Mouse (Mus musculus) CH12.LX (cell line): ENCODE measurements around the gene Fubp3. TPM values are rescaled to one million over a fixed set of nuclear protein-coding genes. Genes with fewer than 3 reads are reported as not detected.

Experiments
- DNase-seq: peaks from one replicate; pipeline ENCODE4 v3.0.0-alpha.2; 2013; ENCODE audit errors: extremely low read depth
- H3K27ac ChIP-seq: 2 replicates; pipeline ENCODE4 v1.5.1; 2012; ENCODE audit warnings: low read depth, mild to moderate bottlenecking, control low read depth, moderate library complexity; ENCODE audit not compliant: insufficient read depth
- H3K27me3 ChIP-seq: replicated peaks from 2 replicates; pipeline ENCODE3; 2012; ENCODE audit warnings: inconsistent platforms
- H3K36me3 ChIP-seq, 2 experiments: replicated peaks in 1 of 2; 2 replicates each; pipeline versions ENCODE3 to v1.6.1; 2012; ENCODE audit warnings: inconsistent platforms in 1 of 2, low read length in 1 of 2, mild to moderate bottlenecking in 1 of 2, mixed read lengths in 1 of 2, moderate library complexity in 1 of 2; ENCODE audit not compliant: control insufficient read depth in 1 of 2, insufficient read depth in 1 of 2
- H3K4me1 ChIP-seq, 2 experiments: 2 replicates each; pipeline ENCODE4 v1.6.1; 2012; ENCODE audit warnings: inconsistent platforms in 1 of 2, moderate library complexity in 1 of 2; ENCODE audit not compliant: insufficient read depth in 2 of 2, control insufficient read depth in 1 of 2
- H3K4me2 ChIP-seq: 2 replicates; pipeline ENCODE4 v1.6.1; 2012; ENCODE audit warnings: low read depth, mild to moderate bottlenecking, control low read depth; ENCODE audit not compliant: poor library complexity, insufficient read depth, severe bottlenecking
- H3K4me3 ChIP-seq, 3 experiments: fragments of 150-350 bp in 1 of 3; sonication (generic) in 1 of 3; replicated peaks in 1 of 3; 2 replicates each; pipeline versions ENCODE3 to v1.5.1; 2011 to 2012; ENCODE audit warnings: low read depth in 2 of 3, low read length in 2 of 3, mild to moderate bottlenecking in 2 of 3, moderate library complexity in 2 of 3, control low read depth in 1 of 3, improper control_type of control experiment in 1 of 3, inconsistent platforms in 1 of 3, mixed read lengths in 1 of 3; ENCODE audit not compliant: poor library complexity in 1 of 3
- H3K79me2 ChIP-seq: replicated peaks from 2 replicates; pipeline ENCODE4 v1.6.1; 2012; ENCODE audit warnings: mild to moderate bottlenecking, moderate library complexity; ENCODE audit not compliant: control insufficient read depth, poor library complexity, insufficient read depth, severe bottlenecking; ENCODE audit errors: extremely low read depth
- H3K9ac ChIP-seq: 2 replicates; pipeline ENCODE4 v1.6.1; 2012; ENCODE audit warnings: low read depth, mild to moderate bottlenecking, control low read depth, moderate library complexity; ENCODE audit not compliant: insufficient read depth
- H3K9me3 ChIP-seq: replicated peaks from 2 replicates; pipeline ENCODE3; 2012; ENCODE audit warnings: low read length, inconsistent platforms, mixed read lengths
- CHD1 ChIP-seq: IDR thresholded peaks from 2 replicates; pipeline ENCODE4 v1.6.1; 2012; ENCODE audit warnings: low read depth, low read length, improper control_type of control experiment, inconsistent platforms
- CTCF ChIP-seq, 2 experiments: IDR thresholded peaks in 1 of 2; conservative IDR thresholded peaks in 1 of 2; 2 replicates each; pipeline ENCODE4 v1.5.1; 2011 to 2012; ENCODE audit warnings: low read depth in 2 of 2, low read length in 2 of 2, improper control_type of control experiment in 1 of 2, inconsistent platforms in 1 of 2, mild to moderate bottlenecking in 1 of 2, moderate library complexity in 1 of 2
- E2F4 ChIP-seq: IDR thresholded peaks from 2 replicates; pipeline ENCODE4 v1.6.1; 2011; ENCODE audit warnings: low read depth, low read length, improper control_type of control experiment; ENCODE audit not compliant: insufficient replicate concordance
- EP300 ChIP-seq: IDR thresholded peaks from 2 replicates; pipeline ENCODE4 v1.6.1; 2011; ENCODE audit warnings: low read length, improper control_type of control experiment
- ETS1 ChIP-seq: conservative IDR thresholded peaks from 2 replicates; pipeline ENCODE4 v1.6.1; 2012; ENCODE audit warnings: low read depth, mild to moderate bottlenecking, inconsistent platforms, low read length, improper control_type of control experiment, moderate library complexity
- IRF4 ChIP-seq: IDR thresholded peaks from 2 replicates; pipeline ENCODE4 v1.6.1; 2014; ENCODE audit warnings: low read depth, mild to moderate bottlenecking, inconsistent platforms, low read length, improper control_type of control experiment
- JUN ChIP-seq: IDR thresholded peaks from 2 replicates; pipeline ENCODE4 v1.6.1; 2011; ENCODE audit warnings: low read depth, mild to moderate bottlenecking, low read length, improper control_type of control experiment, moderate library complexity; ENCODE audit not compliant: insufficient read depth
- JUND ChIP-seq: conservative IDR thresholded peaks from 2 replicates; pipeline ENCODE4 v1.6.1; 2011; ENCODE audit warnings: low read depth, low read length, improper control_type of control experiment
- MAFK ChIP-seq: IDR thresholded peaks from 2 replicates; pipeline ENCODE4 v1.6.1; 2011; ENCODE audit warnings: low read length, improper control_type of control experiment; ENCODE audit not compliant: insufficient replicate concordance
- MAX ChIP-seq: IDR thresholded peaks from 2 replicates; pipeline ENCODE4 v1.6.1; 2011; ENCODE audit warnings: low read length, improper control_type of control experiment
- MAZ ChIP-seq: IDR thresholded peaks from 2 replicates; pipeline ENCODE4 v1.6.1; 2012; ENCODE audit warnings: low read depth, mild to moderate bottlenecking, inconsistent platforms, low read length, improper control_type of control experiment, moderate library complexity
- MEF2A ChIP-seq: IDR thresholded peaks from 2 replicates; pipeline ENCODE4 v1.6.1; 2014; ENCODE audit warnings: low read depth, mild to moderate bottlenecking, inconsistent platforms, low read length, improper control_type of control experiment, borderline replicate concordance
- MXI1 ChIP-seq: IDR thresholded peaks from 2 replicates; pipeline ENCODE4 v1.6.1; 2011; ENCODE audit warnings: mild to moderate bottlenecking, low read depth, low read length, improper control_type of control experiment
- MYC ChIP-seq: IDR thresholded peaks from 2 replicates; pipeline ENCODE4 v1.6.1; 2011; ENCODE audit warnings: low read depth, mild to moderate bottlenecking, improper control_type of control experiment, low read length
- NELFE ChIP-seq: IDR thresholded peaks from 2 replicates; pipeline ENCODE4 v1.6.1; 2011; ENCODE audit warnings: low read depth, low read length, improper control_type of control experiment
- PAX5 ChIP-seq: IDR thresholded peaks from 2 replicates; pipeline ENCODE4 v1.6.1; 2012; ENCODE audit warnings: low read length, inconsistent platforms, mixed read lengths
- RCOR1 ChIP-seq: conservative IDR thresholded peaks from 2 replicates; pipeline ENCODE4 v1.6.1; 2012; ENCODE audit warnings: low read depth, mild to moderate bottlenecking, inconsistent platforms, low read length, improper control_type of control experiment
- SIN3A ChIP-seq: IDR thresholded peaks from 2 replicates; pipeline ENCODE4 v1.6.1; 2012; ENCODE audit warnings: low read length, improper control_type of control experiment, inconsistent platforms
- SMC3 ChIP-seq: IDR thresholded peaks from 2 replicates; pipeline ENCODE4 v1.6.1; 2011; ENCODE audit warnings: low read depth, low read length, improper control_type of control experiment
- TBP ChIP-seq: conservative IDR thresholded peaks from 2 replicates; pipeline ENCODE4 v1.6.1; 2011; ENCODE audit warnings: low read depth, low read length, improper control_type of control experiment
- ZKSCAN1 ChIP-seq: IDR thresholded peaks from 2 replicates; pipeline ENCODE4 v1.6.1; 2012; ENCODE audit warnings: low read depth, inconsistent platforms, low read length, improper control_type of control experiment, borderline replicate concordance
- ZNF384 ChIP-seq: IDR thresholded peaks from 2 replicates; pipeline ENCODE4 v1.6.1; 2012; ENCODE audit warnings: low read depth, low read length, improper control_type of control experiment, inconsistent platforms
- dilution Hi-C: fragments of 300-500 bp; cut with MboI; formaldehyde crosslinking; loops from 2 replicates; pipeline ENCODE4 v1.14.3; 2020; ENCODE audit warnings: low sequenced_read_pairs; ENCODE audit not compliant: extremely low pct_unique_long_range_greater_than_20kb, extremely low pct_ligation_motif_present
- in situ Hi-C: fragments of 300-500 bp; cut with MboI; formaldehyde crosslinking; loops from 3 replicates; pipeline ENCODE4 v1.14.3; 2019; ENCODE audit warnings: low sequenced_read_pairs, low pct_ligation_motif_present, low pct_unique_long_range_greater_than_20kb, mixed read lengths
- polyA plus RNA-seq: library from polyadenylated mRNA; unstranded; fragments of >175 nt; gene quantifications from 2 replicates; pipeline ENCODE4 v1.2.1, GENCODE M21; 2012; ENCODE audit warnings: low read depth; ENCODE audit not compliant: insufficient read length
- total RNA-seq, 2 experiments: library from RNA; depleted of rRNA; stranded (reverse); fragments of 300-350 nt in 1 of 2; fragments of >200 nt in 1 of 2; gene quantifications; 2 replicates each; pipeline ENCODE4 v1.2.3; 2012 to 2014

The Fubp3 gene
- total and polyA plus RNA-seq, 3 experiments: 36.8 to 64.2 (median 52.3) TPM

DNA sequence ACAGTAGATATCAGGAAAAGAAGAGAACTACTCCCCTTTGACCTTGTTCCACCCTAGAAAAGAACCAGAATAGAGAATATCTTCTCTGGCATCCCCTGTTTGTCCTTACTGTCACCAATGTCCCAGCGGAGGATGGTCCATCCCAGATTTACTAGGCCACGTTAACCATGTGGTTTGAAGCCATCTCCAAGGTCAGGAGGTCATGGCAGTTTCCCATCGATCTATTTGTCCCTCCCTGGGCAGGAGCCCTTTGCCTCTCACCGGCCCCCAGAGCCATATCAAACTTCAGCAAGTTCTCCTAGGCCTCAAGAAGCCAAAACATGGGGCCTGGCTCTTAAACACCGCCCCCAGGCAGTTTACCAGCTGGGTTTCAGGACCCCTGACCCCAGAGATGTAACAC, 42.2 kb upstream of the Fubp3 start:
- Histone ChIP-seq H3K4me3 (no peak overlapping the region), H3K9me3 (no peaks in the 10 kb centered on the region), H3K36me3 (no peaks in the 10 kb centered on the region), H3K9ac (no peak overlapping the region), H3K79me2 (no peaks in the 10 kb centered on the region), H3K4me1 (peaks cover 3 to 10% of the 10 kb centered on the region in 2 experiments; a peak in 3 of 4 replicates), H3K4me2 (no peak overlapping the region)
- TF ChIP-seq MEF2A: no peak
- no peak for TF ChIP-seq JUND
- no peak for TF ChIP-seq ZNF384
- no peak for TF ChIP-seq CTCF (conservative IDR thresholded peaks at IDR 0.05 in 1 of 2, IDR thresholded peaks at IDR 0.05 in 1 of 2; ENCODE audit: low read depth in 2 of 2, low read length in 2 of 2)
- TF ChIP-seq ZKSCAN1: no peak
- TF ChIP-seq NELFE: no peak
- no peak for TF ChIP-seq MXI1
- TF ChIP-seq MYC: no peak
- TF ChIP-seq SIN3A: no peak
- no peak for TF ChIP-seq MAFK
- no peak for TF ChIP-seq TBP
- TF ChIP-seq JUN: no peak
- no peak for TF ChIP-seq RCOR1
- TF ChIP-seq EP300: no peak
- no peak for TF ChIP-seq CHD1
- TF ChIP-seq MAZ: no peak
- TF ChIP-seq PAX5: no peak
- TF ChIP-seq, all 38 proteins: peak for 0
- Histone ChIP-seq H3K27me3 (no peaks in the 10 kb centered on the region), H3K27ac (no peak overlapping the region)
- dilution Hi-C loops: no loop called here
- no peak for DNase-seq
- in situ Hi-C loops: no loop called here

DNA sequence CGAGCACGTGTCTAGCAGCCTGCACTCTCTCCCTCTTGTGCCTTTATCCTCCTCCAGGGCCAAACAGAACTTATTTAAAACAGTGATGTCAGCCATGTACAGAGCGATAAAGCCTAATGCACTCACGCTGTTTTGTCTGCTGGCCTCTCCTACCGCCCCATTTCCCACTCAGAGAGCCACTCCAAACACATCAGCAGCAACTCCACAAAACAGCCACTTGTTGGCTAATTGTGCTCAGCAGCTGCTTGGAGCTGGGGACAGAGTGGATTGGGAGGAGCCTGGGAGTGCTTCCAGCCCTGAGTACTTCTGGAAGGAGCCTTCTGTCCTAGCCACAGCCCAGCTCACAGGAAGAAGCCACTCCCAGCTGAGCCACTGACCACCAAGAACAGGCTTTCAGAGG, 35.4 kb upstream of the Fubp3 start:
- Histone ChIP-seq H3K9me3 (peaks cover 4% of the 10 kb centered on the region), H3K4me3 (no peak overlapping the region), H3K4me2 (no peak overlapping the region), H3K79me2 (no peaks in the 10 kb centered on the region), H3K4me1 (peaks cover 7 to 10% of the 10 kb centered on the region in 2 experiments), H3K27ac (no peak overlapping the region), H3K36me3 (no peaks in the 10 kb centered on the region), H3K9ac (no peak overlapping the region), H3K27me3 (peaks cover 4% of the 10 kb centered on the region)
- in situ Hi-C loops: no loop called here
- dilution Hi-C loops: no loop called here
- no peak for DNase-seq
- TF ChIP-seq EP300: no peak
- TF ChIP-seq ETS1: no peak
- no peak for TF ChIP-seq E2F4
- no peak for TF ChIP-seq NELFE
- no peak for TF ChIP-seq SMC3
- TF ChIP-seq IRF4: no peak
- TF ChIP-seq ZKSCAN1: no peak
- TF ChIP-seq MAX: no peak
